Mouse (Mus musculus) monocyte, adult 2 months (primary cell): ENCODE results near the gene Zfp473.
"Not testable (repeated sequence)": the region's sequence is repeated elsewhere in the genome, so short reads cannot be mapped to it uniquely, and the experiment has no call there.

ENCODE experiments used
- DNase-seq, 2 experiments: peaks; one replicate each; pipeline ENCODE4 v3.0.0; 2022; ENCODE audit warnings: low spot score in 2 of 2, low read depth in 1 of 2

Gene Zfp473

DNA sequence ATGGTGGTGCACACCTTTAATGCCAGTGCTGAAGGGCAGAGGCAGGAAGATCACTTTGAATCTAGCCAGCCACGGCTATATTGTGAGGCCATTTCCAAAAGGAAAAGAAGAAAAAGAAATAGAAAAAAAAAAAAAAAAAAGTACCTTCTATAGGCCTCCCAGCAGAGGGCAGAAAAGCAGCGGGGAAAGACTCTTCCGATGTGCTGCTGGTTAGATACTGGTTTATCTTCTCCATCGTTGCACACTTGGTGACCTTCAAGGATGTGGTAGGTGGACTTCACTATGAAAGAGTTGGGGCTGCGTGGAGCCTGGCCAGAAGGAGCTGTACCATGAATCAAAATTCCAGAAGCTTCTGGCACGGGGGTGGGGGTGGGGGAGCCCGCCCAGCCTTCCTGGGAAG is 26.5 kb downstream of the Zfp473 start:
- DNase-seq, result no peak

DNA sequence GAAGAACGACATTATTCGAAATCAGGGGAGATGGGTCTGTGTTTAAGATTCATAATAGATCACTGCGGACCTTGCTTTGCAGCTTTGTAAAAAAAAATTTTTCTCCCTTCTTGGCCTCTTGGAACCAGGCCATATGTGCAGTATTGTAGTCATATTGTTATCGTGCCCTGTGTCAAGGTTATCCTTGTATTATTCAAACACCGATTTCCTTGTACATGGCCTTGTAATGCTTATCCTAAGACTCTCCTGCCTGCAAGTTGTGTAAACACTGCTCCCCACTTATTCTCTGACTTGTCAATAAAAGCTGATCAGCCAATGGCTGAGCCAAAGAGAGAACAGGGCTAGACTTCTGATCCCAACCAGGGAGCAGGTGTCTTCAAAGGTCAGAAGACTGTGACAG is 28.8 kb downstream of the Zfp473 start:
- DNase-seq, result no peak

DNA sequence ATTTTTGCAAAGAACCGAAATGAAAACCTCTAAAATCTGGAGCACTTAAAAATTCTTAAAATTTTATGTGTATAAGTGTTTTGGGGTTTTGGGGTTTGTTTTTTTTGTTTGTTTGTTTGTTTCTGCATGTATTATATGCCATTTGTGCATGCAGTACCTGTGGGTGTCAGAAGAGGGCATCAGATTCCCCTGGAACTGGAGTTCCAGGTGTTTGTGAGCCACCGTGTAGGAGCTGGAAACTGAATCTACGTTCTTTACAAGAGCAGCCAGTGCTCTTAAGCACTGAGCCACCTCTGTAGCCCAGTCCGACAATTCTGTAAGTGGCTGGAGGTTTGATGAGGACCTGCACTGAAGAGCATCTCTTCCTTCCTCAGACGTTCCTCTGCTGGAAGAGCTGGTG is 41.0 kb downstream of the Zfp473 start:
- DNase-seq, result no peak

DNA sequence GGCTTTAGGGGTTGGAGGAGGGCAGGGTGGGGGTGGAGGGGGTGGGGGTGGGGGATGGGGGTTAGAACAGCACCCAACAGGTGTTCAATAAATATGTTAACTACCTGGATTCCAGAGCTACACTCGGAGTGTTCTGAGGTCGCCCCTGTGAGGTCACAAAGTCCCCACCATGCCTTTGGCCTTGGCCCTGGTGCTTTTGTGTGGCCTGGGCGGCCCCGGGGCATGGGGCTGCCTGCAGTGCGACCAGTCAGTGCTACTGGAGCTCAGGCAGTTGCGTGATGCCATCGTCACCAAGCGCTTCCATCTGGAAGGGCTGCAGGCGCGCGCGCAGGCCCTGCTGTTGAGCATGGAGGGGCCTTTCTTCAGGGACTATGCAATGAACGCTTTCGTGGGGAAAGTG is 42.3 kb downstream of the Zfp473 start, which contains the start of gene Izumo2:
TSS of gene Izumo2 (plus strand) at position 169 of the 400 bp plus-strand sequence.
- no peak for DNase-seq

DNA sequence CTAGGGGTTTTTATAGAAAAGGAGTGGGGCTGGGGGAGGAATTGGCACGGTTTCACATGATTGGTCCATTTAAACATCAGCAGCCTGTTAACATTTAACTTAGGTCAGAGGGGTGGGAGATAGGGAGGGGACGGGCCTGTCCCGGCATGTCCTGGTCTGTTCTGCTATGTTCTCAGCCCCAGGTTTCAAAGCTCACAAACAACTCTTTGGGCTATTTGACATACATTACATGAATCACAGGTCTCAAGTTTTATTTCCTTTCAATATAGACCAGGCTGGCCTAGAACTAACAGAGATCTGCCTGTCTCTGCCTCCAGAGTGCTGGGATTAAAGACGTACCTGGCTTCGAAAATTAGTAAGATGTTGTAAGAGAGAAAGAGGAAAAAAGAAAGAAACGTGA is 42.8 kb downstream of the Zfp473 start:
- DNase-seq, result not testable (repeated sequence)

DNA sequence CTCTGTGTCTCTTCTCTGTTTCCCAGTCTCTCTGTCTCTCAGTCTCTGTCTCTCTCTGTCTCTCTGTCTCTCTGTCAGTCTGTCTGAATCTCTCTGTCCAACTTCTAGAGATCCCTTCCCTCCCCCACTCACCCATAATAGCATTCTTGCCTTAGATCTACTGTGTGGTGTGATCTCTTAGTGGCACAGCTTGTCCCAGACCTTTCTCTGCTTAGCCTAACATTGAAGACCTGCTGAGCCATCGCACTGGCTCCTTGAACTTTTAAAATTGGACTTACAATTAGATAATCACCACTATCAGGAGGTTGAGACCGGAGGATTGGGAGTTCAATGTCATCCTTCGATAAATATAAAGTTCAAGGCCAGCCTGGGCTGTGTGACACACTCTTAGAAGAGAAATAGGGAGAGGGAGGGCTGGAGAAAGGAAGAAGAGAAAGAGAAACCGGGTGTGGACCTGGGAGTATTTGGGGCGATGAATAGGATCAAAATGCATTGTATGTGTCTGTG is 43.6 kb downstream of the Zfp473 start:
- no peak for DNase-seq

DNA sequence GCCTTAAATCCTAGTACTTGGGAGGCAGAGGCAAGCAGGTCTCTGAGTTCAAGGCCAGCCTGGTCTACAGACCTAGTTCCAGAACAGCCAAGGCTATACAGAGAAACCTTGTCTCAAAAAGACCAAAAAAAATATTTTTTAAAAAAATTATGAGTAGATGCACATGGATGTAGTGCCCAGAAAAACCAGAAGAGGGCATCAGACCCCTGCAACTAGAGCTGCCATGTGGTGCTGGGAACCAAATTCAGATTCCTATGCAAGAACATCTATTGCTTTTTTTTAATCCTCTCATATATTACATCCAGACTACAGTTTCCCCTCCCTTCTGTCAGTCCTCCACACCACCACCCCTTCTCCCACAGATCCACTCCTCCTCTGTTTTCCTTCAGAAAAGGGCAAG is 44.5 kb downstream of the Zfp473 start:
- no peak for DNase-seq

DNA sequence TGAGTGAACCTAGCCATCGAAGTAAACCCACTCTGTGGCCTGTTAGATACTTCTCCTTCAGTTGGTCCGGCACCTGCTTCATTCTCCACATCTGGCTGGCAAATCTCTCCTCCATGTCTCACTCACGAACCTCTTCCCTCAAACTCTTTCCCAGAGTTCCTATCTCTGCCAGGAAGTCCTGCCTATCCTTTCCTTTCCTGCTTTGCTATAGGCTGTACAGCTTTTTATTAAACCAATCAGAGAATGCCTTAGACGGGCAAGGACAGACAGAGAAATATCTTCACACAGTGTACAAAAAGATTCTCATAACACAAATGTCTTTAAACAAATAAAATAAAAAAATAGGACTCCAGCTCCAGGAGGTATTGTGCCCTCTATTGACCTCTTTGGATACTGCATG is 45.8 kb downstream of the Zfp473 start:
- DNase-seq, result no peak

DNA sequence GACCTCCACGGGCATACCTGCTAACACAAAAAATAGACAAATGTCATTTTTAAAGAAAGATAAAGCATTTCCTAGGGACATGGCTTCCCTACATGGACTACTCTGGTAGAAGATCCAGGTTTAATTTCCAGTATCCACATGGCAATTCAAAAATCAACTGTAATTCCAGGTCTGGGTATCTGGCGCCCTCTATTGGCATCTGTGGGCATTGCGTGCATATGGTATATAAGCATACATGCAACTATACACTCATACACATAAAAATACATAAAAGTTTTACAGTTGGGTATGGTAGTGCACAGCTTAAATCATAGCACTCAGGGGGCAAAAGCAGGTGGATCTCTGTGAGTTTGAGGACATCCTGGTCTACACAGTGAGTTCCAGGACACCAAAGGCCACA is 46.5 kb downstream of the Zfp473 start:
- DNase-seq, result no peak

DNA sequence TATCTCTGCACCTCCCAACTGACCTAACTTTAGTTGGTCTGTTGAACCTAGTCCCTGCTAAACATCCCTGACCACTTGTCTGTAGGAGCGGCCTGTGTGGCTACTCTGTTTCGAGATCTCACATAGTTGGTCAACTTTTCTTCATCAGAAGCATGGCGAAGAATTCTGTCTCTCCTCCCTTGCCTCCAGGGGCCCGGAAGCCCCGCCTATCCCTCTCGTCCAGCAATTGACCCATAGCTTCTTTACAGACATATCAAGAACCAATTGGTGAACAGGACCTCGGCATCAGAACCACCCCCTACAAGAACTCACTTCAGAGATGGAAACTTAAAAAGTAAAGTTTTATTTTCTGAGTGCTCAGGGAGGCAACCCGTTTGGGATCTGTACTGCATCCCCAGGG is 47.9 kb downstream of the Zfp473 start:
- no peak for DNase-seq

DNA sequence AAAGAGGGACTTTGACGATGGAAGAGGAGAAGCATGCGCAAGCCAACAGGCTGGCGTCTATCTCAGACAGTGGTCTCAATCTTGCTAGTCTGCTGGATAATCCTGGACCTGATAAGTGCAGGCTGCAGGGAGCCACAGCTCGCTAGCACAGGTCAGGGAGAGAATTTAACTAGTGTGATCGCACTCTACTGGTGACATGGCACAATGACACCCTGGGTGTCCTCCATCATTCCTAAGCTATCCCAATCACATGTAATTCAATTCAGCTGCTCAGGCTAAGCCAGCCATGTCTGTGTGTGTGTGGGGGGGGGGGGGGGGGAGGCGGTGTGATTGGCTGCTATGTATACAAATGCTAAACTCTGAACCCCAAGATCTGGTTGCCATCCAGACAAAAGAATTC is 48.9 kb downstream of the Zfp473 start:
- DNase-seq, result no peak

DNA sequence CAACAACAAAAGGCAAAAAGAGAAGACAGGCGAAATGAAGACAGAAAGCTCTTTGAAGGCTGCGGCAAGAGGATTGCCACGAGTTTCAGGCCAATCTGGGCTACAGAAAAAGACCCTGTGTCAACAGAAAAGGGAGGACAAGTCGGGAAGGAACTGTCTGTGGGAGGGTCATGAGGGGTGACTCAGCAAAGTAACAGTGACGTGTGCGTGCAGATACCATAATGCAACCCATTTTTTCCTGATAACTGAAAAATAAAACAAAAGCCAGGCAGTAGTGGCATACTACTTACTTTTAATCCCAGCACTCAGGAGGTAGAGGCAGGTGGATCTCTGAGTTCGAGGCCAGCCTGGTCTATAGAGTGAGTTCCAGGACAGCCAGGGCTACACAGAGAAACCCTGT is 52.9 kb downstream of the Zfp473 start:
- no peak for DNase-seq

DNA sequence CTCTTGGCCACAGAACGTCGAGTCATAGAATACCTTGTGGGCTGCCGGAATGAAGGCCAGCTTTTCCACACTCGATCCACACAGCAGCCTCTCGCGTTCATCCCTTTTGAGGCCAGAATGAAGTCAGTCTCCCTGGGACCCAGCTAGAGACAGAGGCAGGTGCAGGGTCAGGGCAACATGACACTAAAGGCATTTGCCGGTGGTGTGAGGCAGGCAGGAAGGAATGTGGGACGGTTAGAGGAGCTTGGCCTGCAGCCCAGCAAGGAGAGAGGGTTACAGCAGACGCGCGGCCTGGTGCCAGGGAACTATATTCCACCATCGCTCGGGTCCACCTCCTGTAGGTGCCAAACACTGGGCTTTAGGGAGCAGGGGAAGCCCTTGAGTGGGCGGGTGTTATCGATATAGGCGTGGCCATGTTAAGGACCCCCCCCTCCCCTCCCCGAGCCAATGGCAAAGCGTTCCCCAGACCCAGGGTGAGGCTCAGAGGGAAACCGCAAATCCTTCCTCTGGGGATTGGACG is 53.6 kb downstream of the Zfp473 start:
- no peak for DNase-seq

DNA sequence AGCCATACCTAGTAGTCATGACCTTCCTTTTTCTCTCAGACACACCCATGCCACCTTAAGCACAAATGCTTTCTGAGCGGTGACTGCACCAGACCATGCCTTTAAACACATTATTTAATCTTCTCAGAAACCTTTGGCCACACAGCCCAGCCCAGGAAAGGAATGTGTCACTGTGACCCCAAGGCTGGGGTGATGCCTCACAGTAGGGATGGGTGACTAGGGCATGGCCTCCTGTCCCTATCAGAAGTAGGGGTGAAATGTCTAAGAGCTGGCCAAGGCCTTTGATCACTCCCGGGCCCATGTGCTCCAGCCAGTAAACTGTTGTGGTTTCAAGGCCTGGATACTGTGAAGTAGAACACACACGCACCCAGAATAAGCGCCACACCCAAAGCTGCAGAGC is 55.6 kb downstream of the Zfp473 start:
- no peak for DNase-seq

DNA sequence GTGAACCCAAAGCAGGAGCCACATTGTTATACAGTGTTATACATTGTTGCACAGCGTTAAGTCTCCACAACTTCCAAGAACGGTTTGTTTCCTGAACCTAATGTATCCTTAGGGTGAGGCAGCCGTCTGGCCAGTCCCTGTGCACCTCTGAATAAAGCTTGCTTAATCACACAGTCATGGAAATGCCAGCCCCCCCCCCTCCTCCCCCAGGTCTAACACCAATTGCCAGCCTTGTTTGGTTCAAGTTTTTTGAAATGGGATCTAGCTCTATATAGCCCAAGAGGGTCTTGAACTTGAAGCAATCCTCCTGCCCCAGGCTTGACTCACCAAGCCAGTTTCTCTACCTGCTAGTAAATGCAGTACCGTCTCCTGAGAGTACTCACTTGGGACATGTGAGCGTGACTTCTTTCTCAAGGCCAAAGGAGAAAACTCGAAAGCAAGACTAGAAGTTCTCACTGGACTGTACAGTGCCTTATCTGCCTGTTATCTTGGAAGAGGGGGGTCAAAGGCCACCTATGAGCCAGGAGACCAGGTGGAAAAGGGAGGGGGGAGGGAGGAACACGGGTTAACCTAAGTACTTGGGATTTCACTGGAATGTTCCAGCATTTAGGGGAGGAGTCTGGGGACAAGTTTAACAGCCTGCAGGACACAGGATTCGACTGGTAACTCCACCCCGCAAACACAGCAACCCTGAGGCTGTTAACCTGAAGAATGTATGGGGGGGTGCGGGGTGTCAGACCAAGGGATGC is 57.2 kb downstream of the Zfp473 start:
- DNase-seq, result no peak

DNA sequence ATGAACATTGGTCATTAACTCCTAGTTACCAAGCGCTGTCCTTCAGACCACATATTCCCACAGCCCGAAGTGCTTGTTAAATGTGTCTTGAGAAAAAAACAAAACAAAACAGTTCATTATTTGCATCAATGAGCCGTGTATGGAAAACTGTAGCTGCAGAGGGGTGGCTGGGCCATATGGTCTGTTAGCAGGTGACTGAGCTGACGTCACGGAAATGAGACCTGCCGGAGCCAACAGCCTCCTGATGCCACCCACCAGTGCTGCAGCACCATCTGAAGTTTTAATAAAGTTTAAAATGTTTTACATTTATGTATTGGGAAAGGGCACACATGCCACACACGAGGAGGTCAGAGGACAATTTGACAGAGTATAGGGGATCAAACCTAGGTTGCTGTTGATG is 61.5 kb downstream of the Zfp473 start:
- no peak for DNase-seq

DNA sequence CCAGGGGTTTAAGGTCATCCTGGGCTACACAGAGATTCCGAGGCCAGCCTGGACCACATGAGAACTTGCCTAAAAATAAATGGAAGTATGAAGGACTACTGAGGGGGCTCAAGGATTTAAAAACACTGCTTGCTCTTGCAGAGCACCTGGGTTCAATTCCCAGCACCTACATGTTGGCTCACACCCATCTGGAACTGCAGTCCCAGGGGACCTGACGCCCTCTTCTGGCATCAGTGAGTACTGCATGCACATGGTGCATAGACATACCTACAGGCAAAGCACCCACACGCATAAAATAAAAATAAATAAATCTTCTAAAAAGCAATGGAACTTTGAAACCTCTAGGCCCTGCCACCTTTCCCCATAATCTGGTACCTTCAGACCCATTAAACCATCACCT is 62.0 kb downstream of the Zfp473 start:
- DNase-seq, result no peak

DNA sequence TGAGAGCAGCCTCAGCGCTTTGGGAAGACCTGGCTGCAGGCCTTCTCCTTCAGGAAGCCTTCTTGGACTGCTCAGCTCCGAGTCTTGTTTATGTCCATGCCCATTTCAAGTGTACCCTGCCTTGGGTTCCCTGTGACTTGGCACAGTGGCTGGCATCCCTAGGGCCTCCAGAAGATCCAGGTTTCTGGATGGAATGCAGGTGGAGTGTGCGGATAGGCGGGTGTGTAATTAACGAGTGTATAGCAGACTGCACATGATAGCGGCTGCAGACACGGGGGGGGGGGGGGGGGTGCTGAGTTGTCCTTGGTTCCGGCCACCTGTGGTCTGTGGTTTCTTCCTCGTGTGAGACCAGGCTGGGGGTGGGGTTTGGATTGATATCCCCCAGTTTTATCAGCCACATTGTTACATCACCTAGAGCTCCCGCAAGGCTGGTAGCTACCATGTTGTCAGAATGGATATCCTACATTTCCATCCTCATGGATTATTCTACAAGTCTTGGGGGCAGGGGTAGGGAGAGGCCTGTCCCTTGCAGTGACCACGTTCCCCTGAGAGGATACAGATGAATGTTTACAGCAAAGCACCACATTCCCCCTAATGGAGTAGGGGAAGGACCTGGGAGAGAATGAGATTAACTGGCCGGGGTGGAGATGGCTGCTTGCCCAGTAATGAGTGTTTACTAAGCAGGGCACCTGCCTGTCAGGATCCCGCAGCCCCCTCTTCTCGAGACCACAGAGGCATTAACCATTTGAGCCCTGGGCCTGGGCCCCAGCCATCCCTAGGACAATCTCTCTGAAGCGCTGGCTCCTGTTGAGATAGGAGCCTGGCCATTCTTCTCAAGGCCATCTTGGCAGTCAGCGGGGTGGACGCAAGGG is 65.1 kb downstream of the Zfp473 start:
- DNase-seq, result no peak

DNA sequence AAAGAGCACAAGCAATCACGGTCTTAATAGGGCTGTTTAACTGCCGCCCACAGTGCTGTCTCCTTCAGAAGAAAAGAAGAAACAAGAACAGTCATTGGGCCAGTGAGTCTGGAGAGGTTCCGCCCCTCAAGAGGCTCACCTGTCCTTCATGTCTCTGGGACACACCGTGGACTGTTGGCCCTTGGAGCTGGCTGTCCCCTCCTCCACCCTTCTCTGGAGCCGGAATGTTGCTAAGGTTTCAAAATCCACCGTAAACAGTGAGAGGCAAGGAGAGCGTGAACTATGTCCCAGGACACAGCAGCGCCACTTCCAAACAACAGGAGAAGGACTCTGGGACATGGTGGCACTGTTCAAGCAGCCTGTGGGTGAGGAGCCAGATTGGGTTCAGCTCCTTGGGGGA is 67.2 kb downstream of the Zfp473 start:
- no peak for DNase-seq
